Mouse (Mus musculus) liver, embryonic 14.5 days (tissue): ENCODE data around the gene Rtl6. TPM values are rescaled to one million over a fixed set of nuclear protein-coding genes. Genes with fewer than 3 reads are reported as not detected.

Experiments
- ATAC-seq: fragments of 200-750 bp; cut with Nextera tagmentation; 2 replicates; pipeline ENCODE4 v1.8.0; 2017; ENCODE audit warnings: moderate number of reproducible peaks, mild to moderate bottlenecking, moderate library complexity; ENCODE audit not compliant: insufficient read depth
- DNase-seq, 3 experiments: peaks; one replicate each; pipeline ENCODE4 v3.0.0-alpha.2; 2012 to 2013; ENCODE audit warnings: low read depth in 3 of 3, low spot score in 3 of 3
- H3K27ac ChIP-seq: fragments of 300-500 bp; sonication (generic); 2 replicates; pipeline ENCODE4 v1.5.1; 2014; ENCODE audit warnings: moderate library complexity, mild to moderate bottlenecking, control low read depth, inconsistent platforms
- H3K27me3 ChIP-seq: fragments of 300-500 bp; sonication (generic); 2 replicates; pipeline ENCODE4 v1.6.1; 2014; ENCODE audit warnings: mild to moderate bottlenecking, low read length, moderate library complexity; ENCODE audit not compliant: control insufficient read depth, insufficient read depth
- H3K36me3 ChIP-seq: fragments of 300-500 bp; sonication (generic); replicated peaks from 2 replicates; pipeline ENCODE4 v1.6.1; 2014; ENCODE audit warnings: low read depth; ENCODE audit not compliant: control insufficient read depth, insufficient read depth
- H3K4me1 ChIP-seq, 2 experiments: fragments of 200-500 bp in 1 of 2; fragments of 300-500 bp in 1 of 2; sonication (generic) in 1 of 2; replicated peaks; 2 replicates each; pipeline ENCODE4 v1.6.1; 2012 to 2014; ENCODE audit warnings: antibody characterized with exemption in 1 of 2, inconsistent platforms in 1 of 2, low read length in 1 of 2; ENCODE audit not compliant: control insufficient read depth in 2 of 2, insufficient read depth in 2 of 2
- H3K4me2 ChIP-seq: fragments of 300-500 bp; sonication (generic); 2 replicates; pipeline ENCODE4 v1.6.1; 2014; ENCODE audit warnings: low read depth, mild to moderate bottlenecking, control low read depth, moderate library complexity
- H3K4me3 ChIP-seq, 2 experiments: fragments of 200-500 bp in 1 of 2; fragments of 300-500 bp in 1 of 2; sonication (generic) in 1 of 2; 2 replicates each; pipeline ENCODE4 v1.5.1; 2012 to 2014; ENCODE audit warnings: low read depth in 2 of 2, low read length in 2 of 2, mild to moderate bottlenecking in 2 of 2, control low read depth in 1 of 2, inconsistent platforms in 1 of 2, moderate library complexity in 1 of 2; ENCODE audit not compliant: insufficient read depth in 1 of 2
- H3K9ac ChIP-seq: fragments of 300-500 bp; sonication (generic); replicated peaks from 2 replicates; pipeline ENCODE4 v1.6.1; 2014; ENCODE audit warnings: mild to moderate bottlenecking, control low read depth, moderate library complexity
- H3K9me3 ChIP-seq: fragments of 300-500 bp; sonication (generic); 2 replicates; pipeline ENCODE4 v1.6.1; 2016; ENCODE audit warnings: low read length, mixed read lengths; ENCODE audit not compliant: control insufficient read depth
- CTCF ChIP-seq: IDR thresholded peaks from 2 replicates; pipeline ENCODE4 v1.5.1; 2016; ENCODE audit warnings: antibody characterized with exemption, low read depth, control low read depth
- EP300 ChIP-seq: IDR thresholded peaks from 2 replicates; pipeline ENCODE4 v1.6.1; 2016; ENCODE audit warnings: antibody characterized with exemption, low read depth
- WGBS: fragments of 180-500 bp; shearing (Covaris S2); extraction: QIAGEN DNeasy Blood & Tissue Kit; methylation state at CpG from one replicate; pipeline ENCODE4 v1.1.7; 2014; ENCODE audit not compliant: insufficient replicate concordance; 5-methylcytosine and 5-hydroxymethylcytosine counted together
- polyA plus RNA-seq, 2 experiments: library from polyadenylated mRNA; depleted of rRNA in 1 of 2; stranded (reverse) in 1 of 2; unstranded in 1 of 2; fragments of >200 nt; fragmentation: Nextera tagmentation in 1 of 2; extraction: Ambion mirVana in 1 of 2; gene quantifications; 2 replicates each; pipeline versions ENCODE4 v1.2.1 to v1.2.3; 2012 to 2014

The Rtl6 gene
- polyA plus RNA-seq, 2 experiments, result 0.52 TPM

GRCm38 (mm10) chr15:84556674-84557073, 949 bp downstream of the Rtl6 start:
- WGBS, result 85% methylated on average over 17 of the region's 17 CpGs
- H3K27me3 ChIP-seq, result no peaks in the 10 kb centered on the region
- H3K27ac ChIP-seq, result no peak overlapping the region
- H3K4me1 ChIP-seq, result no peaks in the 10 kb centered on the region
- TF ChIP-seq EP300 (no peak), CTCF (no peak)
- DNase-seq, result no peak
- H3K4me3 ChIP-seq, result no peak overlapping the region
- H3K4me2 ChIP-seq, result no peak overlapping the region
- H3K9me3 ChIP-seq, result no peaks in the 10 kb centered on the region
- ATAC-seq, result no peak
- no peaks in the 10 kb centered on the region for H3K36me3 ChIP-seq
- H3K9ac ChIP-seq, result no peak overlapping the region

GRCm38 (mm10) chr15:84551065-84551464, 6.6 kb downstream of the Rtl6 start:
- Histone ChIP-seq H3K4me1 (no peaks in the 10 kb centered on the region), H3K36me3 (no peaks in the 10 kb centered on the region), H3K4me2 (no peak overlapping the region), H3K27me3 (no peaks in the 10 kb centered on the region), H3K4me3 (no peak overlapping the region), H3K27ac (no peak overlapping the region), H3K9ac (no peak overlapping the region), H3K9me3 (no peaks in the 10 kb centered on the region)
- DNase-seq, result no peak
- TF ChIP-seq EP300 (no peak), CTCF (no peak)
- ATAC-seq, result no peak
- WGBS, result 18% methylated on average over 4 of the region's 4 CpGs

GRCm38 (mm10) chr15:84549291-84549797, 8.3 kb downstream of the Rtl6 start:
- Histone ChIP-seq H3K27me3 (no peaks in the 10 kb centered on the region), H3K4me3 (no peak overlapping the region), H3K4me1 (no peaks in the 10 kb centered on the region), H3K9ac (no peak overlapping the region), H3K9me3 (no peaks in the 10 kb centered on the region), H3K36me3 (no peaks in the 10 kb centered on the region), H3K27ac (no peak overlapping the region), H3K4me2 (no peak overlapping the region)
- WGBS, result 52% methylated on average over 6 of the region's 6 CpGs
- TF ChIP-seq EP300 (no peak), CTCF (no peak)
- DNase-seq (no peak), ATAC-seq (no peak)

- no peak overlapping the region for H3K4me2 ChIP-seq
- no peak for ATAC-seq
Measured at GRCm38 (mm10) chr15:84546028-84546427, 11.6 kb downstream of the Rtl6 start.

GRCm38 (mm10) chr15:84541175-84541574, 16.4 kb downstream of the Rtl6 start:
- Histone ChIP-seq H3K36me3 (no peaks in the 10 kb centered on the region), H3K4me1 (no peaks in the 10 kb centered on the region), H3K27me3 (no peaks in the 10 kb centered on the region), H3K9ac (no peak overlapping the region), H3K9me3 (no peaks in the 10 kb centered on the region), H3K27ac (no peak overlapping the region), H3K4me2 (no peak overlapping the region), H3K4me3 (no peak overlapping the region)
- DNase-seq (no peak), ATAC-seq (no peak)
- TF ChIP-seq EP300 (no peak), CTCF (no peak)
- WGBS, result 68% methylated on average over 5 of the region's 5 CpGs

More at GRCm38 (mm10) chr15:84546028-84546427, 11.6 kb downstream of the Rtl6 start:
- Histone ChIP-seq H3K27ac (no peak overlapping the region), H3K27me3 (no peaks in the 10 kb centered on the region), H3K36me3 (no peaks in the 10 kb centered on the region), H3K9me3 (no peaks in the 10 kb centered on the region), H3K4me1 (no peaks in the 10 kb centered on the region), H3K4me3 (no peak overlapping the region), H3K9ac (no peak overlapping the region)
- TF ChIP-seq CTCF, result no peak
- TF ChIP-seq EP300, result no peak
- WGBS, result 53% methylated on average over 3 of the region's 3 CpGs
- no peak for DNase-seq
